Mouse (Mus musculus): ENCODE measurements around the gene Lgmn.

GRCm38 (mm10) chr12:102439632-102440023, at the start of gene Lgmn:
- TF ChIP-seq CTCF (IDR thresholded peaks at IDR 0.05; ENCODE audit: extremely low read depth, insufficient read length, insufficient replicate concordance, low read depth, low read length) (no peak), POLR2A (IDR thresholded peaks at IDR 0.05; ENCODE audit: low read depth, low read length) (peak; percentile 54; the same call in 1 of the 2 replicates)
